Mouse (Mus musculus) hindlimb bud, embryonic 11.5 days (tissue): ENCODE data around the gene Minpp1.

Experiments
- DNase-seq: peaks from one replicate; pipeline ENCODE4 v3.0.0-alpha.2; 2012; ENCODE audit warnings: low read depth, low spot score; ENCODE audit errors: extremely low spot score

Minpp1 gene

GRCm38 (mm10) chr19:32523769-32524515 is 38.4 kb downstream of the Minpp1 start:
- no peak for DNase-seq

- DNase-seq, result peak; percentile 66
Measured at GRCm38 (mm10) chr19:32524516-32524860, 38.9 kb downstream of the Minpp1 start.

- DNase-seq, result no peak
Measured at GRCm38 (mm10) chr19:32527139-32527538, 41.6 kb downstream of the Minpp1 start.

- DNase-seq, result no peak
Measured at GRCm38 (mm10) chr19:32528723-32529122, 43.2 kb downstream of the Minpp1 start.

- no peak for DNase-seq
Measured at GRCm38 (mm10) chr19:32529252-32529942, 43.8 kb downstream of the Minpp1 start.

GRCm38 (mm10) chr19:32530296-32530695 is 44.7 kb downstream of the Minpp1 start:
- no peak for DNase-seq

- no peak for DNase-seq
Measured at GRCm38 (mm10) chr19:32532331-32532730, 46.8 kb downstream of the Minpp1 start.

- DNase-seq, result no peak
Measured at GRCm38 (mm10) chr19:32532737-32533505, 47.4 kb downstream of the Minpp1 start.

GRCm38 (mm10) chr19:32534887-32535286 is 49.3 kb downstream of the Minpp1 start:
- DNase-seq, result no peak

GRCm38 (mm10) chr19:32542784-32543490 is 57.4 kb downstream of the Minpp1 start:
- DNase-seq, result no peak

GRCm38 (mm10) chr19:32547396-32547795 is 61.8 kb downstream of the Minpp1 start:
- no peak for DNase-seq

- no peak for DNase-seq
Measured at GRCm38 (mm10) chr19:32548202-32548601, 62.6 kb downstream of the Minpp1 start.

- no peak for DNase-seq
Measured at GRCm38 (mm10) chr19:32550446-32550845, 64.9 kb downstream of the Minpp1 start.

- DNase-seq, result no peak
Measured at GRCm38 (mm10) chr19:32551442-32551841, 65.9 kb downstream of the Minpp1 start.

- DNase-seq, result no peak
Measured at GRCm38 (mm10) chr19:32552106-32552505, 66.5 kb downstream of the Minpp1 start.

GRCm38 (mm10) chr19:32553310-32553709 is 67.7 kb downstream of the Minpp1 start:
- DNase-seq, result no peak

- DNase-seq, result no peak
Measured at GRCm38 (mm10) chr19:32555257-32555656, 69.7 kb downstream of the Minpp1 start.
